Mouse (Mus musculus): ENCODE results near the gene Slc2a1. TPM values are rescaled to one million over a fixed set of nuclear protein-coding genes. Genes with fewer than 3 reads are reported as not detected.

The Slc2a1 gene
- polyA plus RNA-seq, 1 experiment, result 49.0 TPM

GRCm38 (mm10) chr4:119075273-119075672 is 33.2 kb upstream of the Slc2a1 start:
- no peaks in the 10 kb centered on the region for H3K27me3 ChIP-seq (ENCODE audit: control insufficient read depth, insufficient read depth, insufficient read length)
- no peaks in the 10 kb centered on the region for H3K79me2 ChIP-seq (ENCODE audit: control insufficient read depth, insufficient read depth)
- H3K4me3 ChIP-seq (ENCODE audit: insufficient read depth, poor library complexity, severe bottlenecking), result no peak overlapping the region
- H3K79me3 ChIP-seq (ENCODE audit: low read depth), result no peaks in the 10 kb centered on the region
- no peak overlapping the region for H3ac ChIP-seq (ENCODE audit: control insufficient read depth, insufficient read length, low read depth)
- TF ChIP-seq MAX (IDR thresholded peaks at IDR 0.05) (no peak), USF1 (IDR thresholded peaks at IDR 0.05; ENCODE audit: low read depth) (no peak), CEBPB (IDR thresholded peaks at IDR 0.05; ENCODE audit: low read depth) (no peak), FOSL1 (IDR thresholded peaks at IDR 0.05; ENCODE audit: insufficient read depth, low read length, poor library complexity, severe bottlenecking) (no peak), MYOD1 (IDR thresholded peaks at IDR 0.05; ENCODE audit: control insufficient read depth, insufficient read length, low read depth) (no peak), CTCF (IDR thresholded peaks at IDR 0.05; ENCODE audit: control insufficient read depth, insufficient read depth, insufficient read length) (no peak), MYOG (IDR thresholded peaks at IDR 0.05; ENCODE audit: control insufficient read depth, extremely low read depth, insufficient read length) (no peak)
- no peaks in the 10 kb centered on the region for H3K36me3 ChIP-seq (ENCODE audit: control insufficient read depth, insufficient read depth)

GRCm38 (mm10) chr4:119076336-119076735 is 32.2 kb upstream of the Slc2a1 start:
- Histone ChIP-seq H3ac (ENCODE audit: control insufficient read depth, insufficient read length, low read depth) (no peak overlapping the region), H3K36me3 (ENCODE audit: control insufficient read depth, insufficient read depth) (no peaks in the 10 kb centered on the region), H3K27me3 (ENCODE audit: control insufficient read depth, insufficient read depth, insufficient read length) (no peaks in the 10 kb centered on the region), H3K79me2 (ENCODE audit: control insufficient read depth, insufficient read depth) (no peaks in the 10 kb centered on the region), H3K4me3 (ENCODE audit: insufficient read depth, poor library complexity, severe bottlenecking) (no peak overlapping the region), H3K79me3 (ENCODE audit: low read depth) (no peaks in the 10 kb centered on the region)
- TF ChIP-seq MYOG (IDR thresholded peaks at IDR 0.05; ENCODE audit: control insufficient read depth, extremely low read depth, insufficient read length) (no peak), MAX (IDR thresholded peaks at IDR 0.05) (no peak), USF1 (IDR thresholded peaks at IDR 0.05; ENCODE audit: low read depth) (no peak), CTCF (IDR thresholded peaks at IDR 0.05; ENCODE audit: control insufficient read depth, insufficient read depth, insufficient read length) (no peak), FOSL1 (IDR thresholded peaks at IDR 0.05; ENCODE audit: insufficient read depth, low read length, poor library complexity, severe bottlenecking) (no peak), CEBPB (IDR thresholded peaks at IDR 0.05; ENCODE audit: low read depth) (no peak)

- H3ac ChIP-seq (ENCODE audit: control insufficient read depth, insufficient read length, low read depth), result no peak overlapping the region
- TF ChIP-seq MAX (IDR thresholded peaks at IDR 0.05) (no peak), CTCF (IDR thresholded peaks at IDR 0.05; ENCODE audit: control insufficient read depth, insufficient read depth, insufficient read length) (no peak), CEBPB (IDR thresholded peaks at IDR 0.05; ENCODE audit: low read depth) (no peak), FOSL1 (IDR thresholded peaks at IDR 0.05; ENCODE audit: insufficient read depth, low read length, poor library complexity, severe bottlenecking) (no peak), USF1 (IDR thresholded peaks at IDR 0.05; ENCODE audit: low read depth) (no peak), MYOG (IDR thresholded peaks at IDR 0.05; ENCODE audit: control insufficient read depth, extremely low read depth, insufficient read length) (no peak), MYOD1 (IDR thresholded peaks at IDR 0.05; ENCODE audit: control insufficient read depth, insufficient read length, low read depth) (no peak)
- H3K36me3 ChIP-seq (ENCODE audit: control insufficient read depth, insufficient read depth), result no peaks in the 10 kb centered on the region
- no peaks in the 10 kb centered on the region for H3K79me3 ChIP-seq (ENCODE audit: low read depth)
- H3K79me2 ChIP-seq (ENCODE audit: control insufficient read depth, insufficient read depth), result no peaks in the 10 kb centered on the region
- no peak overlapping the region for H3K4me3 ChIP-seq (ENCODE audit: insufficient read depth, poor library complexity, severe bottlenecking)
- H3K27me3 ChIP-seq (ENCODE audit: control insufficient read depth, insufficient read depth, insufficient read length), result no peaks in the 10 kb centered on the region
These were observed 31.3 kb upstream of the Slc2a1 start for GRCm38 (mm10) chr4:119077084-119077682.

- Histone ChIP-seq H3K79me2 (ENCODE audit: control insufficient read depth, insufficient read depth) (no peaks in the 10 kb centered on the region), H3ac (ENCODE audit: control insufficient read depth, insufficient read length, low read depth) (no peak overlapping the region), H3K79me3 (ENCODE audit: low read depth) (no peaks in the 10 kb centered on the region), H3K36me3 (ENCODE audit: control insufficient read depth, insufficient read depth) (no peaks in the 10 kb centered on the region), H3K4me3 (ENCODE audit: insufficient read depth, poor library complexity, severe bottlenecking) (no peak overlapping the region), H3K27me3 (ENCODE audit: control insufficient read depth, insufficient read depth, insufficient read length) (no peaks in the 10 kb centered on the region)
- TF ChIP-seq MYOD1 (IDR thresholded peaks at IDR 0.05; ENCODE audit: control insufficient read depth, insufficient read length, low read depth) (no peak), MYOG (IDR thresholded peaks at IDR 0.05; ENCODE audit: control insufficient read depth, extremely low read depth, insufficient read length) (no peak), MAX (IDR thresholded peaks at IDR 0.05) (no peak), FOSL1 (IDR thresholded peaks at IDR 0.05; ENCODE audit: insufficient read depth, low read length, poor library complexity, severe bottlenecking) (no peak), USF1 (IDR thresholded peaks at IDR 0.05; ENCODE audit: low read depth) (no peak), CEBPB (IDR thresholded peaks at IDR 0.05; ENCODE audit: low read depth) (no peak), CTCF (IDR thresholded peaks at IDR 0.05; ENCODE audit: control insufficient read depth, insufficient read depth, insufficient read length) (no peak)
These were observed 28.6 kb upstream of the Slc2a1 start for GRCm38 (mm10) chr4:119079928-119080327.

GRCm38 (mm10) chr4:119082740-119083231 is 25.7 kb upstream of the Slc2a1 start:
- Histone ChIP-seq H3ac (ENCODE audit: control insufficient read depth, insufficient read length, low read depth) (no peak overlapping the region), H3K4me3 (ENCODE audit: insufficient read depth, poor library complexity, severe bottlenecking) (no peak overlapping the region), H3K79me3 (ENCODE audit: low read depth) (no peaks in the 10 kb centered on the region), H3K27me3 (ENCODE audit: control insufficient read depth, insufficient read depth, insufficient read length) (no peaks in the 10 kb centered on the region), H3K36me3 (ENCODE audit: control insufficient read depth, insufficient read depth) (no peaks in the 10 kb centered on the region), H3K79me2 (ENCODE audit: control insufficient read depth, insufficient read depth) (no peaks in the 10 kb centered on the region)
- TF ChIP-seq USF1 (IDR thresholded peaks at IDR 0.05; ENCODE audit: low read depth), result no peak
- no peak for TF ChIP-seq FOSL1 (IDR thresholded peaks at IDR 0.05; ENCODE audit: insufficient read depth, low read length, poor library complexity, severe bottlenecking)
- no peak for TF ChIP-seq CEBPB (IDR thresholded peaks at IDR 0.05; ENCODE audit: low read depth)
- no peak for TF ChIP-seq MYOD1 (IDR thresholded peaks at IDR 0.05; ENCODE audit: control insufficient read depth, insufficient read length, low read depth)
- TF ChIP-seq MYOG (IDR thresholded peaks at IDR 0.05; ENCODE audit: control insufficient read depth, extremely low read depth, insufficient read length), result no peak
- no peak for TF ChIP-seq CTCF (IDR thresholded peaks at IDR 0.05; ENCODE audit: control insufficient read depth, insufficient read depth, insufficient read length)
- no peak for TF ChIP-seq MAX (IDR thresholded peaks at IDR 0.05)

Data from C2C12 (cell line).